Mouse (Mus musculus): ENCODE measurements at regions not wholly inside any gene's neighbourhood (a gene's known extent, or its start where the extent isn't known, plus 50 kb on each side); places are given as distances from the start of the nearest gene placed in this dataset.
A peak's percentile ranks its signal among the peaks of the same experiment; 100 is the strongest.

DNA sequence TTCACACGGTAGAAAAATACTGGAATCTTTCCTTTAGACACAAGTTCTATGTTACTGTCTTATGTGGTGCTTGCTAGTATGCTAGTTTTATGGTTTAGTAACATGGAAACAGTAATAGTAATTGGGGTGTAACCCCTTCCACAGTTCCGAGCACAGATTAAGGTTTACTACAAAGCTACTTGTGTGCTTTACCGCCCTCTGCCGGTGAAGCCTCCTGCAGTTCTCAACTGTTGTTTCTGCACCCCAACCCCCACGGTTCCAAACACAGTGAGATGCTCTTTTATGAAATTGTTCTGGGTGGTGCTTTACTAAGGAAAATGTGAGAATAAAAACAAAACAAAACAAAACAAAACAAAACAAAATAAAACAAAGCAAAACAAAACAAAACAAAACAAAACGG is 234.3 kb downstream of the Hace1 start:
- no peak for ATAC-seq (ENCODE audit: low FRiP score)
- Histone ChIP-seq H3K27me3 (replicated peaks) (no peaks in the 10 kb centered on the region), H3K4me2 (no peak overlapping the region), H3K4me3 (replicated peaks) (no peak overlapping the region), H3K27ac (replicated peaks) (no peak overlapping the region), H3K4me1 (peaks cover 18% of the 10 kb centered on the region), H3K9ac (replicated peaks) (no peak overlapping the region), H3K9me3 (replicated peaks) (no peaks in the 10 kb centered on the region), H3K36me3 (no peaks in the 10 kb centered on the region)
- 53% methylated on average over 6 of the region's 6 CpGs for WGBS

DNA sequence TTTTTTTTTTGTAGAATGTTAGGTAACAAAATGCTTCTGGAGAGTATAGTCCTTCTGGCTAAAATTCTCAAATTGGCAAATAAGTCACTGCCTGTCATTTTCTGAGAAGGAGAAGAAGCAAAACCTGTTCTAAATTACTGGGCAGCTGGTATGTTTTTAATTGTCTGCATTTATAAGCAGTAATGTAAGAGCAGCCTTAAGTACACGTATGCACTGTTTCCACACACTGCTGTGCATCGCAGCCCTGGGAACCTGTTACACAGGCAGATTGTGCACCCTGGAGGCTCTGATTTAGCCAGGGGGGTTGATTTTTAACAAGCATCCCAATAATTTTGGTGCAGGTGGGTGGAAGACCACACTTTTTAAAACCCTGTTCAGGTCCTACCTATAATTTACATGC is 236.2 kb downstream of the Hace1 start:
- Histone ChIP-seq H3K36me3 (no peaks in the 10 kb centered on the region), H3K9me3 (replicated peaks) (no peaks in the 10 kb centered on the region), H3K27me3 (replicated peaks) (no peaks in the 10 kb centered on the region), H3K27ac (replicated peaks) (no peak overlapping the region), H3K4me1 (0 out of 2 replicates have a peak, but pooled peaks cover 9% of the 10 kb centered on the region), H3K9ac (replicated peaks) (no peak overlapping the region), H3K4me2 (no peak overlapping the region), H3K4me3 (replicated peaks) (no peak overlapping the region)
- 44% methylated on average over 2 of the region's 2 CpGs for WGBS
- no peak for ATAC-seq (ENCODE audit: low FRiP score)

DNA sequence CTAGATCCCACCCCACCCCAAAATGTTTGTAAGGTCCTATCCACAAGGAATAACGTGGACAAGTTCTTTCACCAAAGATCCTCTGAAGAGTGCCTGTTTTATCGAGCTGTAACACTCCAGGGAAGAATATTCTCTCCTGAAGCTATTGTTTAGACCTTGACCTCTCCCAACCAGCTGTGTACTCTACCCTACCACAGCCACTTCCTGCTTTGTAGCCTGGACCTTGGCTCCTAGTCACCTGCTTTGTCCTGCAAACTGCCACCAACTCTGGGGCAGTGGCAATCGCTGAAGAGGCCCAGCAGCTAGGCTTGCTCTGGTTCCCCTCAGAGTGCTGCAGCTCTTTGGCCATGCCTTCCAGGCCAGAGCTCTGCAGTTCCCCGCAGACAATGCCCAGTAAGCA is 239.1 kb downstream of the Hace1 start:
- H3K4me1 ChIP-seq: 0 out of 2 replicates have a peak, but pooled peaks cover 14% of the 10 kb centered on the region
- no peak overlapping the region for H3K4me3 ChIP-seq (replicated peaks)
- ATAC-seq (ENCODE audit: low FRiP score): no peak
- H3K36me3 ChIP-seq: no peaks in the 10 kb centered on the region
- H3K9ac ChIP-seq (replicated peaks): no peak overlapping the region
- no peak overlapping the region for H3K27ac ChIP-seq (replicated peaks)
- no peaks in the 10 kb centered on the region for H3K27me3 ChIP-seq (replicated peaks)
- H3K4me2 ChIP-seq: no peak overlapping the region
- WGBS: 80% methylated on average over 4 of the region's 4 CpGs
- H3K9me3 ChIP-seq (replicated peaks): no peaks in the 10 kb centered on the region

DNA sequence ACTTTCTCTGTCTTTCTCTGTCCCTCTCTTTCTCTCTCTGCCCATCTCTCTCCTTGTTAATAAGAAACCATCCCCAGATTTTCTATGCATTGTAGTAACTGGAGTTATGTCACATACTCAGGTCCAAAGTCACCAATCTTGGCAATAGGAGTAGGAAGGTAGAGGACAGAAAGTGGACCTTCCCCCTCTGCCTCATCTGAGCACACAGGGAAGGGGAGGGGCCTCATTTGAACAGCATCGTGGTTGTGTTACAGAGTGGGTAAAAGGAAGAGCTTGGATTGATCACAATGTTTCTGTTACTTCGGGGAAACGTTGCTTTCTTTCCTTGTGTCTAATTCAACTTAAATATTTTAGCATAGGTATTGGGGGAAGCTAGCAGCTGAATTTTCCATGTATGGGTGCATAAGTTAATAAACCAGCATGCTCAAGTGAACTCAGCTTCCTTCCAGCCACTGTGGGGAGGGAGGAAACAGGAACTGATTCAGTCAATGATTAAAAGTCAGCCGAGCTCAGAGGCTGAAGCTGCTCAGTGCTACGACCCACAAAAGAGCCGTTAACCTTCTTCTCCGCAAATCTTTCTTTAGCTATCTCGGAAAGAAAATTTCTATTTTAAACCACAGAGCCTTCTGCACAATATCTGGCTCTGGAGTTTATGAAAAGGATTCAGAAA is 243.5 kb downstream of the Hace1 start:
- Histone ChIP-seq H3K4me2 (no peak overlapping the region), H3K9ac (replicated peaks) (no peak overlapping the region), H3K4me1 (0 out of 2 replicates have a peak, but pooled peaks cover 5% of the 10 kb centered on the region), H3K4me3 (replicated peaks) (no peak overlapping the region), H3K36me3 (no peaks in the 10 kb centered on the region), H3K27ac (replicated peaks) (no peak overlapping the region), H3K27me3 (replicated peaks) (no peaks in the 10 kb centered on the region), H3K9me3 (replicated peaks) (no peaks in the 10 kb centered on the region)
- WGBS: 47% methylated on average over 8 of the region's 8 CpGs
- no peak for ATAC-seq (ENCODE audit: low FRiP score)

DNA sequence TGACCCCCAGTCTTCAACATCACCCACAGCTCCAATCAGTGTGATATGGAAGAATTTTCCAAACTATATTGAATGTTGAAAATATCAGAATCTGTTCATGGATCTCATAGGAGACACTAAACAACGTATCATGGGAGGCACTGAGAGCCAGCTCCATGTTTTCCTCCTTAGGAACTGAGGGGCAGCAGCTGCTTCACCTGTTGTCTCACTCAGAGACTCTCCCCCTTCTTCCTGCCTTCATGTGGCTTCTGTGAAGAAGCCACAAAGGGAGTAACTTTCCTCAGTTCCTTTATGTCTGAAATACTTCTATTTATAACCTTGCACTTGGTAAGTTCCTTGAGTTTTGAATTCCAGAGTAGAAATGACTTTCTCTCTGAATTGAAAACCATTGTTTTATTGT is 244.6 kb downstream of the Hace1 start:
- no peak overlapping the region for H3K4me2 ChIP-seq

DNA sequence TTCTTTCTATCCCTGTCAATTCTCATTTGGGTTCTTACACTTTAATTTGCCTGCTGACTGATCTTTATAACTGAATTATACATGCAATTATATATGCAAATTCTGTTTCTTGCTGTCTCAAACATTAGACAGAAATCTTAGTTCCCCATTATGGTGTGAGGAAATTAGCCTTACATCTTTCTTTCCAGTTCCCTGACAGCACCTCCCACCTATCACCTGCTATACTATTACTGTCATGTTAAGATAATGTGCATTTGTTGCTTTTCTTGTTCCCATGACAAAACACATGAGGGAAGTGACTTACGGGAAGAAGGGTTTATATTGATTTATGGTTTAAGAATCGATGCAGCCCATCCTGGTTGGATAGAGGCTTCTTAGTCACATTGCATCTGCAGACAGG is 246.0 kb downstream of the Hace1 start:
- H3K36me3 ChIP-seq: no peaks in the 10 kb centered on the region
- no peak overlapping the region for H3K27ac ChIP-seq (replicated peaks)
- no peak overlapping the region for H3K4me2 ChIP-seq
- H3K9me3 ChIP-seq (replicated peaks): no peaks in the 10 kb centered on the region
- H3K9ac ChIP-seq (replicated peaks): no peak overlapping the region
- no peak overlapping the region for H3K4me3 ChIP-seq (replicated peaks)
- 60% methylated on average over 2 of the region's 2 CpGs for WGBS
- H3K4me1 ChIP-seq: 0 out of 2 replicates have a peak, but pooled peaks cover 5% of the 10 kb centered on the region
- no peak for ATAC-seq (ENCODE audit: low FRiP score)
- no peaks in the 10 kb centered on the region for H3K27me3 ChIP-seq (replicated peaks)

More for the DNA sequence above, 244.6 kb downstream of the Hace1 start:
- Histone ChIP-seq H3K9me3 (replicated peaks) (no peaks in the 10 kb centered on the region), H3K27me3 (replicated peaks) (no peaks in the 10 kb centered on the region), H3K36me3 (no peaks in the 10 kb centered on the region), H3K4me3 (replicated peaks) (no peak overlapping the region), H3K9ac (replicated peaks) (no peak overlapping the region), H3K27ac (replicated peaks) (no peak overlapping the region), H3K4me1 (0 out of 2 replicates have a peak, but pooled peaks cover 5% of the 10 kb centered on the region)
- WGBS: 76% methylated on average over 1 of the region's 1 CpGs
- ATAC-seq (ENCODE audit: low FRiP score): no peak

DNA sequence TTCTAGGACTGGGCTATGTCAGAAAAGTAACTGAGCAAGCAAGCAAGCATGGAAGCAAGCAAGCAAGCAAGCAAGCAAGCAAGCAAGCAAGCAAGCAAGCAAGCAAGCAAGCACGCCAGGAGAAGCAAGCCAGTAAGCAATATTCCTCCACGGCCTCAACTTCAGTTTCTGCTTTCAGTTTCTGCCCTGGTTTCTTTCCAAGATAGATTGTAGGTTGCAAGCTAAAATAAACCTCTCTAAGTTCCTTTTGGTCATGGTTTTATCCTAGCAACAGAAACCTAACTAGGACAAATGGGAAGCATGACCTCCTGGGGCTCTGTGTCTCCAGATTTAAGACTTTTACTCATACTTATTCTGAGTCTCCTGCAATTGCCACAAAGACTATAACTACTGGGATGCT is 271.0 kb downstream of the Hace1 start:
- no peak for ATAC-seq (ENCODE audit: low FRiP score)
- no peaks in the 10 kb centered on the region for H3K9me3 ChIP-seq (replicated peaks)
- H3K4me2 ChIP-seq: no peak overlapping the region
- no peak overlapping the region for H3K4me3 ChIP-seq (replicated peaks)
- H3K4me1 ChIP-seq: peaks cover 8% of the 10 kb centered on the region
- no peaks in the 10 kb centered on the region for H3K36me3 ChIP-seq
- 92% methylated on average over 2 of the region's 2 CpGs for WGBS
- no peak overlapping the region for H3K27ac ChIP-seq (replicated peaks)
- H3K9ac ChIP-seq (replicated peaks): no peak overlapping the region
- H3K27me3 ChIP-seq (replicated peaks): no peaks in the 10 kb centered on the region

DNA sequence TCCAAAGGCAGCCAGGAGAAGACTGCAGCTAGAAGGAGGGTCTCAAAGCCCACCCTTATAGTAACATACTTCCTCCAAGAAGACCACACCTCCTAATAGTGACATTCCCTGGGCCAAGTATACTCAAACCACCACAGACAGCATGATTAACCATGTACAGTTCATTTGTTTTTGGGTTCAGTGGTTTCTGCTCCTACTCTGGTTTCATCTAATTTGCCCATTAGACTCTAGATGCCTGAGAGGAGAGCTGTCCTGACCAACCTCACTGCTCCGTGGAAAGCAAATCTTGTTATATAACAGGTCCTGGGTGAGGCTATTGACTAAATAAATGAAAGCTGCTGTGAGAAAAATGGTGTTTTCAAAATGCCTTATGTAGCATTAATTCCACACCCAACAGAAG is 272.2 kb downstream of the Hace1 start:
- 88% methylated on average over 1 of the region's 1 CpGs for WGBS
- Histone ChIP-seq H3K4me2 (no peak overlapping the region), H3K4me3 (replicated peaks) (no peak overlapping the region), H3K27ac (replicated peaks) (0 out of 2 replicates have a peak overlapping the region, but pooled peaks have one; percentile 37), H3K36me3 (no peaks in the 10 kb centered on the region), H3K4me1 (peaks cover 8% of the 10 kb centered on the region), H3K27me3 (replicated peaks) (no peaks in the 10 kb centered on the region), H3K9me3 (replicated peaks) (no peaks in the 10 kb centered on the region), H3K9ac (replicated peaks) (no peak overlapping the region)
- ATAC-seq (ENCODE audit: low FRiP score): no peak

DNA sequence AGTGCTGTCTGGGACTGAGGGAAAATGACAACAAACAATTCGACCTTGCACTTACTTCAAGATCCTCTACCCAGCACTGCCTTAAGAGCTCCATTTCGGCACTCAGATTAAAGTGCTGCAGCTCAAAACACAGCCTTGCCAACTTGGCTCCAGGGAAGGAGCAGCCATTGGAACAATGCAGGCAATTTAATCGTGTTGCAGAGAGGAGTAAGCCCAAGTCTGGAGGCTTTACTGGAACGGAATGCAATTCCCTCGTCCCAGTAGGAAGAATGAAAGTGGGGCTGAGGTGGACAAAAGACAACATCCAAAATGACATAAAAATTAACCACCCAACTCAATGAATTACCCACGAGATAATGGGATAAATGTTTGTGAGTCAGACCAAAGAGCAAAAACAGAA is 273.0 kb downstream of the Hace1 start:
- ATAC-seq (ENCODE audit: low FRiP score): peak; percentile 63; the same call in 1 of the 2 replicates
- Histone ChIP-seq H3K36me3 (no peaks in the 10 kb centered on the region), H3K27ac (replicated peaks) (peak overlapping the region; percentile 58; the same call in 1 of the 2 replicates), H3K9me3 (replicated peaks) (no peaks in the 10 kb centered on the region), H3K27me3 (replicated peaks) (no peaks in the 10 kb centered on the region), H3K4me1 (peaks cover 8% of the 10 kb centered on the region), H3K4me2 (peak overlapping the region; percentile 15; the same call in 1 of the 2 replicates), H3K4me3 (replicated peaks) (no peak overlapping the region), H3K9ac (replicated peaks) (no peak overlapping the region)
- WGBS: 33% methylated on average over 6 of the region's 6 CpGs

DNA sequence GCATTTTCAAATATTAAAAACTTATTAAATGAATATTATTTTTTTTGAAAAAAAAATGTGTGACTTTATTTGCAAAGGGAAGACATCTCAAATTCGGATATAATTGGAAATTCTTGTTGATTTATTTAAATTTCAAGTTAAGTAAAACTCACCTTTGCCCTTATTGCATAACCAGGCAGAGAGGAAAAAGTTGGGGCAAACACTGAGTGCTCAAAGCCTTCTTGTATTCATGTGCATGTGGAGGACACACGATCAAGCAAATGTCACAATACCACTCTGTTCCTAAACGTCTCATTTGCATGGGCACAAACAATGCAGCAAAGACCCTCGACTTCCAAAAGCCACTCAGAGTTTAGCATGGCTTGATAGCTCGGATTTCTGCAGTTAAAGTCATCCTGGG is 275.1 kb downstream of the Hace1 start:
- no peak overlapping the region for H3K4me3 ChIP-seq (replicated peaks)
- H3K4me2 ChIP-seq: no peak overlapping the region
- H3K27ac ChIP-seq (replicated peaks): no peak overlapping the region
- H3K9ac ChIP-seq (replicated peaks): no peak overlapping the region
- no peaks in the 10 kb centered on the region for H3K36me3 ChIP-seq
- ATAC-seq (ENCODE audit: low FRiP score): no peak
- WGBS: 54% methylated on average over 5 of the region's 5 CpGs
- H3K4me1 ChIP-seq: peaks cover 8% of the 10 kb centered on the region
- no peaks in the 10 kb centered on the region for H3K9me3 ChIP-seq (replicated peaks)
- H3K27me3 ChIP-seq (replicated peaks): no peaks in the 10 kb centered on the region

DNA sequence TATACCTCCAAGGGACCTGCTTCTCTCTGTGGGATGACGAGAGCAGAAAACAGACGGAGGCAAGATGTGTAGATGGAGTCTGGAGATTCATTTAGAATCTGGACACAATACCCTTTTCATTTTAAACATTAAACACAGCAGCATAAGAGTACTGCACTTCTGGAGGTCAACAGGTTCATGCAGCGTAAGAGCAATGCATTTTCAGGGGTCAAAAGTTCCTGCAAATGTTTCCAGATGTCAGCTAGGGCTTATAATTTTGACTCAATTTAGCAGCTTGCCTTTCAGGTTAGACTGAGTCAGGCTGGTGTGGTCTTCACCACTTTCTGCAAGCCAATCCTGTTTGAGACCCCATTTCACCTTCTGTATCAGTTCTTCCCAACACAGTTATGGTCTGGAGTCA is 277.9 kb downstream of the Hace1 start:
- Histone ChIP-seq H3K27ac (replicated peaks) (no peak overlapping the region), H3K4me1 (peaks cover 3% of the 10 kb centered on the region), H3K4me2 (no peak overlapping the region), H3K36me3 (no peaks in the 10 kb centered on the region), H3K4me3 (replicated peaks) (no peak overlapping the region), H3K27me3 (replicated peaks) (no peaks in the 10 kb centered on the region), H3K9me3 (replicated peaks) (no peaks in the 10 kb centered on the region), H3K9ac (replicated peaks) (no peak overlapping the region)
- ATAC-seq (ENCODE audit: low FRiP score): no peak
- WGBS: 86% methylated on average over 3 of the region's 3 CpGs

DNA sequence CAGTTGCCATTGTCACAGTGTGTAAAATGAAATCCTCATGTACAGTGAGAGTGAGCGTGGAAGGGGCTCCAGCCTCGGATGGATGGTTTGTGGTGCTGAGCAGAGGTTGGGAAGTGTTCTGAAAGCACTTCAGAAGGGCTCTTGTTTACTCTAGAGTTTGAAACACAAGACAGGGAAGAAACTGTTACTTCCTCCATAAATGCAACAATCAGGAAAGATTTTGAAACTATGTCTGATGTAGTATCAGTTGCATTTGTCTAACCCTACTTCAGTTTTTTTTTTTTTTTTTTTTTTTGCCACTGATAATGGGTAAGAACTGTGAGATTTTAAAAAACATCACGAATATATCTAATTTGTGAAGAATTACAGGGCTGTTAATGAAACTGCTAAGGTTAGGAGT is 281.5 kb downstream of the Hace1 start:
- H3K4me2 ChIP-seq: no peak overlapping the region
- ATAC-seq (ENCODE audit: low FRiP score): no peak
- H3K27me3 ChIP-seq (replicated peaks): no peaks in the 10 kb centered on the region
- no peaks in the 10 kb centered on the region for H3K36me3 ChIP-seq
- no peak overlapping the region for H3K9ac ChIP-seq (replicated peaks)
- 70% methylated on average over 3 of the region's 3 CpGs for WGBS
- no peaks in the 10 kb centered on the region for H3K4me1 ChIP-seq
- no peak overlapping the region for H3K27ac ChIP-seq (replicated peaks)
- H3K4me3 ChIP-seq (replicated peaks): no peak overlapping the region
- H3K9me3 ChIP-seq (replicated peaks): no peaks in the 10 kb centered on the region
